Mouse (Mus musculus): ENCODE data around the gene Etv4.

Etv4 gene

GRCm38 (mm10) chr11:101786651-101787050, 1.5 kb upstream of the Etv4 start:
- no peak for DNase-seq (ENCODE audit: extremely low read depth, low read depth)

- DNase-seq (ENCODE audit: extremely low read depth, low read depth): no peak
Observed at GRCm38 (mm10) chr11:101785852-101786205, 658 bp upstream of the Etv4 start.

GRCm38 (mm10) chr11:101784488-101785142, 556 bp downstream of the Etv4 start:
- DNase-seq (ENCODE audit: extremely low read depth, low read depth): no peak

DNA sequence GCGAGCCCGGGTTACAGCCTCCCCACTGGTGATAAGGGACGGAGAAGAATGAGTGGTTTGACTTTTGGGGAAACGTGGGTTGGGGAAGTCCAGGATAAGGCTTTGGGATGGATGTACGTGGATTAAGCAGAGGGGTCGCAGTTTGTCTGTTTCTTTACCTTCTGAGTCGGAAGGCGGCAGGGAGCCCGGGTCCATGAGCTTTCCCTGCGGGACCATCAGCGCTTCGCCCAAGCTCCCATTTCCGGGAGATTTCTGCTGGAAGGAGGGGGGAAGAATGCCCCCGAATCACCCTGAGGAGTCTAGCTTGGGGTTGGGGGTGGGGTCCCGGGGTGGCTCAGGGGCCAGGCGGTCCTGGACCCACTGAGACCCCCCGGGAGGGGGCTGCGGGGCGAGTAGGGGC, 1.1 kb downstream of the Etv4 start:
- DNase-seq (ENCODE audit: extremely low read depth, low read depth): no peak

DNA sequence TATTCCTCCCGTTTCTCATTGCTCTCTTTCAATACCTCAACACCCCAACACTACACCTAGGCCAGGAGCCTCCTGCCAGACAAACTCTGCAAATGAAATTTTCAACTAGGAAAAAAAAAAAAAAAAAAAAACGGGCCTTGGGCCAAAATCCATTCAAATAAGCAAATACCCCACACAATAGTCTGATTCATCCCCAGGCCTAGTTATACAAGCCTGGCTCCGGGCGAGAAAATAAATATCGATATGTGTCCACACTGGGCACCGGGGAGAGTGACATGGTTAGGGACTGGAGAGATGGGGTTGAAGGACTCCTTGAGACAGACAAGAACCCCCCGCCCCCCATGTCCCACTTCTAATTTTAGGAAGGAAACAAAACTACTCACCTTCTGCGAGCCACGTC, 1.6 kb downstream of the Etv4 start:
- no peak for DNase-seq (ENCODE audit: extremely low read depth, low read depth)

- DNase-seq (ENCODE audit: extremely low read depth, low read depth): no peak
Observed at GRCm38 (mm10) chr11:101783135-101783534, 2.0 kb downstream of the Etv4 start.

- no peak for DNase-seq (ENCODE audit: extremely low read depth, low read depth)
Observed at GRCm38 (mm10) chr11:101776846-101777245, 8.3 kb downstream of the Etv4 start.

GRCm38 (mm10) chr11:101772449-101772848, 12.7 kb downstream of the Etv4 start:
- DNase-seq (ENCODE audit: extremely low read depth, low read depth): no peak

DNA sequence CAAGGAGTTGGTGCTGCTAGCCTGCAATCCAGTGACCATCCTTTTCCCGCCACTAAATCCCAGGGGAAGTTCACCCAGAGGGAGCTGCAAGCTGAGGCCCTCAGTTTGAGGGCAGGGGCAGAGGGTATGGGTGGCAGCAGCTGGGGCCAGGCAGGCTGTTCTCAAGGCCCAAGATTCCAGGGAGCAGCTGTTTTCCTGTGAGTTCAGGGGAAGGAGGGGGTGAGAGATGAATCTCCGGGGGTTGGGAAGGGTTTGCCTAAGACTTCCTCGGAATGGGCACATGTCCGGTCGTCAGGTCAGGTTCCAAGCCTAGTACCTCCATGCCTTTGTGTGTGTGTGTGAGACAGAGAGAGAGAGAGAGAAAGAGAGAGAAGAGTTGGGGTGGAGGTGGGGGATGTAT, 13.1 kb downstream of the Etv4 start:
- no peak for DNase-seq (ENCODE audit: extremely low read depth, low read depth)

- DNase-seq (ENCODE audit: extremely low read depth, low read depth): no peak
Observed at GRCm38 (mm10) chr11:101770266-101770665, 14.9 kb downstream of the Etv4 start.

GRCm38 (mm10) chr11:101768721-101769120, 16.4 kb downstream of the Etv4 start:
- DNase-seq (ENCODE audit: extremely low read depth, low read depth): no peak

GRCm38 (mm10) chr11:101767326-101767725, 17.8 kb downstream of the Etv4 start:
- DNase-seq (ENCODE audit: extremely low read depth, low read depth): no peak

DNA sequence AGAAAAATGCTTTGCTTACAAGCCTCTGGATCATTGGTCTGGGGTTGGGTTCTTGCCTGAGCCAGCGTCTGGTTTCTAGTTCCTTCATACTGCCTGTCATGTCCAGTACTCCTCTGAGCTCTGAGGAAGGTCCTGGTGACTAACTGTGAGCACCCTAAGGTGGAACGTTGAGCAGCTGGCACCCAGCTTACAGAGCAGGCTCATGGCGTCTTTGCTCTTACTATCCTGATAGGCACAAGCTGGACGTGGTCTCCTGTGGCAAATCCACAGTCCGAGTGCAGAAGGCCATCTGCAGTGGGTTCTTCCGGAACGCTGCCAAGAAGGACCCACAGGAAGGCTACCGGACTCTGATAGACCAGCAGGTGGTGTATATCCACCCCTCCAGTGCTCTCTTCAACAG, 20.6 kb downstream of the Etv4 start:
- no peak for DNase-seq (ENCODE audit: extremely low read depth, low read depth)

- peak; percentile 48 for DNase-seq (ENCODE audit: extremely low read depth, low read depth)
Observed at GRCm38 (mm10) chr11:101763723-101764122, 21.4 kb downstream of the Etv4 start.

- DNase-seq (ENCODE audit: extremely low read depth, low read depth): no peak
Observed at GRCm38 (mm10) chr11:101759530-101759929, 25.6 kb downstream of the Etv4 start.

DNA sequence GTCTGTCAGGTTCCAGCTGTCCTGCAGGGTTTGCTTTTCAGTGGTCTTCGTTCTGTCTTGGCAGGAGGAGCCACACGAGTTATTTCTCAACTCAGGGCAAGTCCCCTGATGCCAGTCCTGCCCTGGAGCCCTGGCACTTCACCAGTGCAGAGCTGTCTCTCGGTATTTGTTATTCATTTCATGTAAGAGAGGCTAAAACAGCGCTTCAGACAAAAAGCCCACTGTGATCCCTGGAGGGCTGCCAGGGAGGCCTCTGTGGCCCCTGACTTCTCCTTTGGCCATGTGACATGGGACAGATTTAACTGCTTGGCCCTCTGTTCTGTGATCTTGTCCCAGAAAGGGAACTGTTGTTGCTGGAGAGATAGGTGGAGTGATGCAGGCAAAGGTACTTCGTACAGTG, 26.7 kb downstream of the Etv4 start:
- DNase-seq (ENCODE audit: extremely low read depth, low read depth): no peak

DNA sequence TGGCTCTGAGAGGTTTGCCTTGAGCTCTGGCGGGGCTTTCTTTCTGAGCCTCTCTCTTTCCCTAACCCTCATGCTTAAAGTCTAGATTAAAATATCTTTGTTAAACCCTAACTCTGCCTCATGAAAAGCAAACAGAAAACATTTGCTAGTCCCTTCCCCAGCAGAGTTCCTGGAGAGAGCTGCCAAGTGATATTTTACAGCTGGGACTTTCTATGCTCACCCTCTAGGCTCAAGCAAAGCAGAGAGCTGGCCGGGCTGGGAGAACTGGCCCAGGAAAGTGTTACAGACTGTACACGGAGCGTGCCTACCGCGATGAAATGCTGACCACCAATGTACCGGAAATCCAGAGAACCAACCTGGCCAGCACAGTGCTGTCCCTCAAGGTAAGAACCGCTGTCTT, 27.8 kb downstream of the Etv4 start:
- DNase-seq (ENCODE audit: extremely low read depth, low read depth): no peak

DNA sequence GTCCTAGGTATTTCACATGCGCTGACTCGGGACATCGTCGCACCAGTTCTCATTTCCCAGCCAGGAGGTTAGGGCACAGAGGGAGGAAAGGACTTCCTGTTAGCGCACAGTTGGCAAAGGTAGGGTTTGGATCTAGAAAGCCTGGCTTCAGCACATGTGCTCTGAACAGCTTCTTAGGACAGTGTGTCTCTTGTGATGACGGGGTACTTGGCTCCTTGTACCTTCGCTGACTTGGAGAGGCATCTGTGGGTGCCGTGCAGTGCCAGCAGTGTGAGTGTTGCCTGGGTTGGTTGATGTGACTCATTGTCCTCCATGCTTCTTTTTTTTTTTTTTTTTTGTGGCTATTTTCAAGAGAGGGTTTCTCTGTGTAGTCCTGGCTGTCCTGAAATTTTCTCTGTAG, 28.6 kb downstream of the Etv4 start:
- no peak for DNase-seq (ENCODE audit: extremely low read depth, low read depth)

DNA sequence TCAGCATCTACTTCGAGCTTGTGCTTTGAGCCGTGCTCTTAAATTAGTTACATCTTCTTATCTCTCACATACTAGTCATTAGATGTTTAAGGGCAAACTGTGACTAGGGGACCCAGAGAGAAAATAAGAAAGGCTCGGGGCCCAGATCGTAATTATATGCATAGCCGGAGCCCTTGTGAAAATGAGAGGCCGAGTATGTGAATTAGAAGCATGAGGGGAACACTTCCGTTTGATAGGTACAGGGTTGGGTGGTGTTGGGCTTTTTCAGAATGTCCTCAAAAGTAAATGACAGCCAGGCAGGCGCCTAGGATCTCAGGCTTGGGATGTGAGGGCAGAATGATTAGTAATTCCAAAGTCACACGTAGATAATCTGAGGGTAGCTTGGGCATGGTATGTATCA, 51.6 kb downstream of the Etv4 start:
- peak; percentile 6 for DNase-seq (ENCODE audit: extremely low read depth, low read depth)

GRCm38 (mm10) chr11:101732518-101733440, 52.4 kb downstream of the Etv4 start, which contains the start of gene Dhx8:
Gene Dhx8, plus strand, starts transcription at chr11:101732919.
- peak; percentile 97 for DNase-seq (ENCODE audit: extremely low read depth, low read depth)

- no peak for DNase-seq (ENCODE audit: extremely low read depth, low read depth)
Observed at GRCm38 (mm10) chr11:101729308-101729707, 55.9 kb downstream of the Etv4 start.

- DNase-seq (ENCODE audit: extremely low read depth, low read depth): no peak
Observed at GRCm38 (mm10) chr11:101726765-101727164, 58.4 kb downstream of the Etv4 start.

- no peak for DNase-seq (ENCODE audit: extremely low read depth, low read depth)
Observed at GRCm38 (mm10) chr11:101725043-101725442, 60.1 kb downstream of the Etv4 start.
